In genomic region chr5:101688581-101688980, GRCm38 (mm10) we compare ENCODE assay signal across 9 mouse cellular contexts. TPM values are rescaled to one million over a fixed set of nuclear protein-coding genes. Genes with fewer than 3 reads are reported as not detected.
A peak's percentile ranks its signal among the peaks of the same experiment; 100 is the strongest.
DNase-seq lines count a peak whose midpoint lies in the region; ATAC-seq and TF ChIP-seq lines count a peak whose summit lies in the region.
"Had no signal": no experiment of that assay in that cellular context is flagged by ENCODE, and none has a peak within 500 bp of the region (broad histone marks: within the 10 kb centered on the region; RNA-seq: fewer than 3 reads in every experiment).

No protein-coding gene starts in this region.

- DNase-seq in left cerebral cortex, adult 2 months (ENCODE audit: extremely low spot score in 1 of 2, low spot score in 2 of 2) = no peak
- no peak for DNase-seq in left cerebral cortex, postnatal 36 days (ENCODE audit: low spot score in 2 of 2)
- DNase-seq in embryonic facial prominence, embryonic 10.5 days (ENCODE audit: low spot score) = peak; percentile 73
- DNase-seq in mesoderm, embryonic 11.5 days (ENCODE audit: low read depth, low spot score) = peak; percentile 74
- DNase-seq in spleen, adult 18-20 months = no peak
- no peak for DNase-seq in gastrocnemius, postnatal 4 days (ENCODE audit: low spot score in 2 of 2)
- DNase-seq in cerebellum, postnatal 25 days = no peak

- H3K27ac ChIP-seq in left cerebral cortex, adult 2 months = no peak overlapping the region
- peak overlapping the region; percentile 61; the same call in 1 of the 2 replicates for H3K27ac ChIP-seq in embryonic facial prominence, embryonic 10.5 days (replicated peaks)
- H3K27ac ChIP-seq in hindbrain, embryonic 13.5 days = no peak overlapping the region

- H3K9me3 ChIP-seq in embryonic facial prominence, embryonic 10.5 days = no peaks in the 10 kb centered on the region
- H3K9me3 ChIP-seq in hindbrain, embryonic 13.5 days = no peaks in the 10 kb centered on the region

- WGBS in embryonic facial prominence, embryonic 10.5 days = 13% methylated on average over 15 of the region's 15 CpGs
- 15% methylated on average over 15 of the region's 15 CpGs for WGBS in hindbrain, embryonic 13.5 days

- no peak overlapping the region for H3K4me3 ChIP-seq in left cerebral cortex, adult 2 months
- H3K4me3 ChIP-seq in embryonic facial prominence, embryonic 10.5 days = peak overlapping the region; percentile 22; the same call in 1 of the 2 replicates
- H3K4me3 ChIP-seq in hindbrain, embryonic 13.5 days = no peak overlapping the region

- no peaks in the 10 kb centered on the region for H3K36me3 ChIP-seq in embryonic facial prominence, embryonic 10.5 days (replicated peaks)
- H3K36me3 ChIP-seq in hindbrain, embryonic 13.5 days = no peaks in the 10 kb centered on the region

- intact Hi-C loops in left cerebral cortex, adult 2 months (cut with DNase I) = no loop called here
- intact Hi-C loops in left cerebral cortex, postnatal 36 days (cut with DNase I) = no loop called here

- H3K9ac ChIP-seq in hindbrain, embryonic 13.5 days = no peak overlapping the region

- H3K4me2 ChIP-seq in hindbrain, embryonic 13.5 days = peak overlapping the region; percentile 43

- peaks cover 7% of the 10 kb centered on the region for H3K4me1 ChIP-seq in embryonic facial prominence, embryonic 10.5 days
- 0 out of 2 replicates have a peak, but pooled peaks cover 6% of the 10 kb centered on the region for H3K4me1 ChIP-seq in hindbrain, embryonic 13.5 days (replicated peaks)

- H3K27me3 ChIP-seq in embryonic facial prominence, embryonic 10.5 days (replicated peaks; ENCODE audit: low read depth, poor library complexity, severe bottlenecking) = peaks cover 21% of the 10 kb centered on the region
- peaks cover 24% of the 10 kb centered on the region for H3K27me3 ChIP-seq in hindbrain, embryonic 13.5 days

- TF ChIP-seq CTCF in left cerebral cortex, adult 2 months (IDR thresholded peaks at IDR 0.05) = peak; percentile 45

- peak; percentile 65; the same call in 1 of the 2 replicates for ATAC-seq in hindbrain, embryonic 13.5 days (ENCODE audit: low FRiP score)

RNA-seq across cellular contexts. Expression of gene Nkx6-1, which starts 23.8 kb away (rescaled TPM):
- under 1 TPM; 0.12 to 0.20 TPM for total RNA-seq in left cerebral cortex, adult 2 months (2021)
- total RNA-seq in left cerebral cortex, postnatal 36 days (2021) = under 1 TPM; 0.11 to 0.32 TPM
- 0.87 and 4.2 TPM in 2 replicates for polyA plus RNA-seq in embryonic facial prominence, embryonic 10.5 days (2016; fragmentation: Nextera tagmentation; extraction: Ambion mirVana)
- polyA plus RNA-seq in hindbrain, embryonic 13.5 days (2015; fragmentation: Nextera tagmentation; extraction: Ambion mirVana) = 8.1 and 12.2 TPM in 2 replicates
- not detected for total RNA-seq in gastrocnemius, postnatal 4 days (2021)
- polyA plus RNA-seq: large intestine, adult 2 months had no signal

Comparison
In these comparisons a context has a peak if more than half of its experiments do, and no peak if none do; other contexts are left out.
1. DNase-seq: peak in embryonic facial prominence, embryonic 10.5 days (single experiment) and mesoderm, embryonic 11.5 days (single experiment); none in left cerebral cortex, adult 2 months (0 of 2), left cerebral cortex, postnatal 36 days (0 of 2), spleen, adult 18-20 months (0 of 2), gastrocnemius, postnatal 4 days (0 of 2) and cerebellum, postnatal 25 days (0 of 2).